Mouse (Mus musculus): ENCODE data around the gene Nap1l5. TPM values are rescaled to one million over a fixed set of nuclear protein-coding genes. Genes with fewer than 3 reads are reported as not detected.

Nap1l5 gene
- total RNA-seq, 2 experiments from 2014 or later: not detected

Other genes with a start within 250 kb of the Nap1l5 start
- 7.6 and 15.1 TPM in 2 replicates for gene Herc3, start 75.6 kb downstream of the Nap1l5 start, total RNA-seq (2015; ENCODE audit: low replicate concordance)
- 2.3 and 19.8 TPM in 2 replicates for gene Herc3, start 75.6 kb downstream of the Nap1l5 start, total RNA-seq (2017; ENCODE audit: low replicate concordance)
- gene Fam13a, start 117.5 kb upstream of the Nap1l5 start, total RNA-seq (2015; ENCODE audit: low replicate concordance): 2.1 TPM in 1 of 2 replicates, not detected in the other
- gene Fam13a, start 117.5 kb upstream of the Nap1l5 start, total RNA-seq (2017; ENCODE audit: low replicate concordance): not detected in 2 replicates

Measured in erythroid progenitor cell, adult 5-6 weeks (primary cell).